Mouse (Mus musculus): ENCODE measurements around the gene Lyzl6.
A peak's percentile ranks its signal among the peaks of the same experiment; 100 is the strongest.

The Lyzl6 gene

DNA sequence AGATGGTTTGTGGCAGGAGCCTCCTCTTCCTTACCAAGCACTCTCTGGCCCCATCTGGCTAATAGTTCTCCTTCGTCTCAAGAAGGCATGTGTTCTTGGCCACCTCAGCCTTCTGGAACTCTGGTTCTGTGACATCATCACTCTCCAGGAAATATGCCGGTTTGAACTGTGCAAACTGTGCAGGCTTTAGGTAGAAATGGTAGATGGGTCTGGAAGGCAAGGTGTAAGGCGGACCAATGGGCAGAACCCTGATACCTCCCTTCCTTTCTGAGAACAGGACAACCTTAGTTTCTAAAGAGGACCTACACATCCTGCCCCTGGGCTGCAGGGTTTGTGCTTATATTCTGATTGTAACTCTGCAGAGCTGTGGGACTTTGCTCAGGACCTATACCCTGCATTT, at the start of gene Lyzl6:
Lyzl6 (minus strand) TSS at position 101 of the 400 bp plus-strand sequence.
- no peak for DNase-seq (ENCODE audit: low spot score)

DNA sequence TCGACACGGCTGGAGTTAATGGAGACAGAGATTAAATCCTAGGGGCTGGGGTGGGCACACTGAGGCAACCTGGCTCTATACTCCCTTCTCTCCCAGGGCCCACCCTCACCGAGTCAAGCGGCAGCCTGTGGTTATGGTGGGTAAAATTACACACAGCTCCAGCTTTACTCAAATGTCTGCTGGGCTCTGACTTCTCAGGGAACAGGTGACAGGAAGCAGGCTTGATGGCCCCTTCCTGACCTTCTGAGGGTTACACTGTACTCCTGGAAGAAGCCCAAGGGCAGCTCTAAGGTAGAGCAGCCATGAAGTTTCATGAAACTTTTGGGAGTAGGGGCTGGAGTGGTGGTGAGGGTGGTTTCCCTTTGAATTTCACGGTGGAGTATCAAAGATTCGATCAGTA, 48.0 kb upstream of the Lyzl6 start:
- DNase-seq (ENCODE audit: low spot score) = no peak

DNA sequence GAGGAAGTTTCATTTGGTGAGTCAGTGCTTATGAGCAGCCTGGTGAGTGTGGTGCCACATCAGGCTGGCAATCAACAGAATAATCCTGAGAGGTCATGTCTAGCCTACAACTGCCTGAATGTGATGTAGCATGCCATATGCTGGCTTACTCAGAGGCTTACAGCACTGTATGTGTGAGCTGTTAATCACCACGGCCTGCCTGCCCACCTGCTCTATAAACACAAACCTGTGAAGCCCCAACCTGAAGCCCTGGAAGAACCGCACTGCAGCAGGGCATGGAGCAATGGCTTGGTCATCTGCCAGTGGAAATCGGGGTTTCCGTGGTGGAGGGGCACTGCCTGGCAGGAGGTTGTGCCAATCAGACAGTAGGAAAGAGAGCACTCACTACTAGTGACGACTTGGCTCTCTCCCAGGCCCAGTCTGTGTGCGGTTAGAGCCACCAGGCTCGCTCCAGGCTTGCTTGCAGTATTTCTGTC, 46.6 kb upstream of the Lyzl6 start:
- DNase-seq (ENCODE audit: low spot score) = peak; percentile 46

DNA sequence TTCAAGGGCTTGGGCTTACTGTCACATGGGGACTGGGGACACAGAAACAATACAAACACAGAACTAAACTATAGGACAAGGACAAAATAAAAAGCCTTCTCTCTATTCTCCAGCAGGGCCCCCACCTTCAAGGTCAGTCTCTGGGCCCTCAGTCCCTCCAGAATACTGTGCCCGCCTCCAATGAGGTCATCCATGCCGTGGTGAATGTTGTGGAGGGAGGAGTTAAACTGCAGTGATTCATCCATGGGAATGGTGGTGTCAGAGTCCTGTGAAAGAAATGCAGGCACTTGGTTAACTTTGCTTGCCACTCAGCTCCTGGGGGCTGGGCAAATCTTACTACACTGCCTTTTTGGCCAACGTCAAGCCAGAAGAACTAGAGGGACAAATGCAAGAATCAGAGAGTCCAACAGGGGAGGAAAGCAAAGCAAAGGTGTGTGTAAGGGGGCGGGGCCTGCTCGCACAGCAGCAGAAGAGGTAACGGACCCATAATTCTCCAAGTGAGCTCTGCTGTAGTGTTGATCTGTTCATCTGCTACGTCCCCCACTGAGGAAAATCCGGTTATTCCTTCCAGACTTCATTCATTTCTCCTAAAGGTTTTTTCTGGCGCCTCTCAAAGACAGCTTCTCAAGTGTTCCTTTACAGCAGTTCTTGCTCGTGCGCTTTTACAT, 45.1 kb upstream of the Lyzl6 start:
- DNase-seq (ENCODE audit: low spot score) = peak; percentile 56

DNA sequence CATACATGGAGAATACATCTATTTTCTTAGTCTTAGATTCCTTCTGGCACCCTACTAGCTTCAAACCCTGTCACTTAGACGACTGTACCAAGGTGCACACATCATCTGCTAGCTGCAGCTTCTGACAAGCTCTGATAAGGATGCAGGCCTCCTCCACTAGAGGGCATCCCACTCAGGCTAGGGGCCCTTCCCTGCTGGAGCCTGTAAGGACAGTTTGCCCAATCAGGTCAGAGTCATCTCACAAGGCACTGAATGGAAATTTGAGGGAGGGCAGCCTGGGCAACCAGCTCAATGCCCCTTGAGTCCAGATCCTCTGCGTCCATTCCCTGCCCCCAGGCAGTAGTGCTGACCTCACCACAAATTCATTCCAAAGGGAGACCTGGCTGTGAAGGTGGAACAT, 38.4 kb upstream of the Lyzl6 start:
- peak; percentile 73 for DNase-seq (ENCODE audit: low spot score)

DNA sequence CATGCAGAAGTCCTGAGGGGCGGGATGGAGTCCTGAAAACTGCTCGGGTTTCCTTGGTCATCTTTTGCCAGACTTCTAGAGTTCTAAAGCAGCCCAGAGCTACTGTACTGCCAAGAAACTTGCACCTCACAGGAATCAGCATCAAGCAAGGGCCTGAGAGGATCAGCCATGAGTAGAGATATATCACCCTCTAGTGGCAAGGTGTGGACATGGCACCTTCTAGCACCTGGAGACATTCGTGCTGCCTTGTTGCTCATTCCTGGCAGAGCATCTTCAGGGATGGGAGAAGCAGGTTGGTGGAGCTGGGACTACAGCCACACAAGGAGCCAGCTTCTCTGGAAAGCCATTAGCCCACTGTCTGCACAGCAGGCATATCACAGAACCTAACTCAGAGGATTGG, 36.9 kb upstream of the Lyzl6 start:
- DNase-seq (ENCODE audit: low spot score) = peak; percentile 83

DNA sequence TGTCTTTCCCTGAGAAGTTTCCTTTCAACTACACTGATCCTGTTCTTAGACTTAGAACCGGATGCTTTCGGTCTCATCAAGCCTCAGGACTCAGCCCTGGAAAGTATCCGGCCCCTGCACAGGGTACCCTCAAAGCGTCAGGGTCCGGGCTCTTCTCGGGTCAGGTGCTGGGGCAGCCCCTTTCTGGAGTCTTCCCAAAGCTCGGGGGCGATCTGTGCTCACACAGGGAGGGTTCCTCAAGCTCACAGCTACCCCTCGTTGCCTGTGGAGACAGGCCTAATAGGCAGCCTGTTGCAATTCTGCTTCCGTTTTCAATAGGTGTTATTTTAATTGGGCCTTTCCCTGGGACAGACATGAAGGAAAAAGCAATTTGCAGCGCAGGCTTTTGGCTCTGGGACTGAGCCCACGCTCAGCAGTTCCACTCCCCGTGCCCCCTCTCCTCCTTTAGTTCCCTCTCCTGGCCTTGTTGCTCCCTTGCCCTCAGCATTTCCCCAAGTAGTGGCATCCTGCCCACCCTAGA, 28.3 kb upstream of the Lyzl6 start:
- DNase-seq (ENCODE audit: low spot score) = no peak

DNA sequence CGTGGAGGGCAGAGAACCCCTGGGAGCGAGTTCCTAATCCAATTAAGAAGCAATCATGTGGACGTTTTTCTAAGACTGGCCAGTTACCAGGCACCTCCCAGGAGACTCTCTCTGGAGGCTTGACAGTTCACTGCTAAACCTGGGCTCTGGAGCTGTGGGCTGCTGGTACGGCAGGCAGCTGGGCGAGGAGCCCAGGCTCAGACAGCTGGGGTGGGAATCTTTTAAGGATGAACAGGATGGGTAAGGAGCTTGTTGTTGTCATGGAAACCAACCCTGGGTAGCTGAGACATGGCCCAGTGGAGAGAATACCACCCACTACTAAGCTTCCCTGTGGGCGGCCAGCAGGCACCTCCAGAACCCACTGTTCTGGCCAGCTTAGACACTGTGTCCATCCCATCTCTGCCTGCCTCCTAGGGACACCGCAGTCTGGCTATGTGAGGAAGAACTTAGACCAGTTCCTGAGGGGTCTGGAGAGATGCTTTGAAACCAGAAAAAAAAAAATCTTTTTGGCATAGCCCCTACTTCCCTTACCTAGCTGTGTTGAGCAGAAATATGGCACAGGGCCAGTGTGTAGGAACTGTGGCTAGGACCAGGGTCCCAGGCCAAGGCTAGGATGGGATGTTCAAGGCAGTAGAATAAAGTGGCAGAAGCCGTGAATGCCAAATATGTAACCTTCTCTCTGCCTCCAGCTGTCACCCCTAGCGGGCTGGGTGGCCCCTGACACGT, 27.7 kb upstream of the Lyzl6 start:
- DNase-seq (ENCODE audit: low spot score) = peak; percentile 97

DNA sequence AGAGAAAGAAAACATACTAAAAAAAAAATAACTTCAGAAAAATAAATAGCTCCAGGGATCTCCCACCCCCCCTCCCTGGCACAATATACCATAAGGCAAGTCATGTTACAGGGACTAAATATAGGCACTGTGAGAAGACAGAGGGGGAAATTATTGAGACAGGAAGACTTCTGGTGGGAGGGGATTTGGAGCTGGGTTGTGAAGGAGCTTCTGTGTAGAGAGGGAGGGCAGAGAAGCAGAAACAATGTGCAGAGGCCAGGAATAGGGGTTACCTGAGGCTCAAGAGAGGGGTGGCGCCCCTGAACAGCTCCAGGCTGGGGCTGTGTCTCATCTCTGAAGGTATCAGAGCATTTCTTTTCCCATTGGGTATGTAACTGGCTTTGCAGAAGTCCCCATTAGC, 27.0 kb upstream of the Lyzl6 start:
- DNase-seq (ENCODE audit: low spot score) = no peak

DNA sequence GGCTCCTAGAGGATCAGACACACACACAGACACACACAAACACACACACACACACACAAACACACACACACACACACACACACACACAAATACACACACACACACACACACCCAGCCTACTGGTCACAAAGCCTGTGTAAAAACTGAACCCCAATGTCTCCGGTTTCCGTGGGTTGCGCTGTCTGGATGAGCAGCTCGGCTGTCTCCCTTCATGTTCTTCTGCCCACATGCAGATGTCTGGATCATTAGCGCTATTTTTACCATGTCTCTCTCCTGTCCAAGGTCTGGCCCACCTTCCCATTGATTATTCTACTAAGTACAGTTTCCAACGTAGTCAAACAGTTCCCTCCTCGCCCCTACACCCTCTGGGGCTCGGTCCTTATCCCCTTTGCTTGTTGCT, 24.4 kb upstream of the Lyzl6 start:
- no peak for DNase-seq (ENCODE audit: low spot score)

DNA sequence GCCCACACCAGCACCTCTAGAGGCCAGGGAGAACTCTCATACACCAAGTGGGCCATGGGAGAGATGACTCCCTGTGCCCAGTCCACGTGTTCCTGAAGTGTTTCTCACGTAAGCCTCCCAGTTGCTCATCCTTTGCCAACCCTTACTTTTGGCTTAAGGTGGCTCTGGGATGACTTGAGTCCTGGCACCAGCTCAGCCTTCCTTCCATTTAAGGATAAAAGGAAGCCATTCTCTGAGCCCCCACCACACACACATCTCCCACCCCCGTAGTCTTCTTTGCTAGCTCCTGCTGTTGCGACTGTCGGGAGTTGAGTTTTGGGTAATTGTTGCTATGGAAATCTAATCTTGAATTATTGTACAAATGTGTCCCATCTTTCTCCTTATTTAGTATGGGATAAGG, 23.9 kb upstream of the Lyzl6 start:
- no peak for DNase-seq (ENCODE audit: low spot score)

DNA sequence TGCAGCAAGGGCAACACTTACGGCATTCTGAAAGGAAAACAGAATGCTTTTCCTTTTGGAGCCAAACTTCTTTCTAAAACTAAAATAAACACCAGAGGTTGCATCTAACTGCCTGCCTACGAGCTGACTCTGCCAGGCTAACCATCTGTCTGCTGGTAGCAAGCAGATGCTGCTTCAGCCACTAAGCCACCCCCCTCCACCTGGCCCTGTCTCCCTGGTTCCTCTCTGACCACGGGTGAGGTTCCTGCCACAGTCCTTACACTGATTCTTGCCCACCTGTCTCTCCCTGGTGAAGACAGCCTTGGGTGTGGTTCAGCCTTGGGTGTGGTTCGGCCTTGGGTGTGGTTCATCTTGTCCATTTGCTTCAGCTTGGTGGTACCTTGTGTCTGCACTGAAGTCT, 23.2 kb upstream of the Lyzl6 start:
- DNase-seq (ENCODE audit: low spot score) = no peak

DNA sequence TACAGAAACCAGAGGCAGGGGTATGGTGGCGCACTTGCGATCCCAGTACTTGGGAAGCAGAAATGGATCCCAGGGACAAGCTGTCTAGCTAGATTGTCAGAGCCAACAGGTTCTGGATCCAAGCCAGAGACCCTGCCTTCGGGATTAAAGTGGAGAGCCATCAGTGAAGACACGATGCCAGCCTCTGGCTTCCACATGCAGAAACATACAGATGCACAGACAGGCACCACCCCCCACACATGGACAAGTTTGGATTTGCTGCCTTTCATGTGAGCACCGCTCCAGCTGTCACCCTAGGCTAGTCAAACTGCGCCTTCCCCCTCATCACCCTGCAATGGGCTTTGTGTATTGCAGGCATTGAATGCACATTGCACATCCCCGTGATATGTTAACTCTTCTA, 19.5 kb upstream of the Lyzl6 start:
- DNase-seq (ENCODE audit: low spot score) = no peak

DNA sequence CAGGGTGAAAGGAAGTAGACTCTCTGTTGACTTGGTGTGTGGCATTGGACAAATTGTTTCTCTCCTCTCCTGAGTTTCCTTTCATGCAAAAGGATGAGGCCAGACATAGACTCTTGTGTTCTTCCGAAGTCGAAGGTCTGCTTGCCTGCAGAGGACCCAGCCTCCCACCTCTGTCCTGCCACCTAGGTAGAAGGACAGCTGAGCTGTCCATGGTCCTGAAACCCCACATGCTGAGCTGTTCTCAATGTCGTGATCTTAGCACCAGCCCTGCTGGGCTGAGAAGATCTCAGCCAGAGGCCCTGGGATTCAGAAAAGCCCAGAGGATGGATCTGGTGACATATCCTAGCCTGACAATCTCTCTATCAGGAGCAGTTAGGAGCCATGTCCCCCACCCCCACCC, 17.8 kb upstream of the Lyzl6 start:
- DNase-seq (ENCODE audit: low spot score) = no peak

DNA sequence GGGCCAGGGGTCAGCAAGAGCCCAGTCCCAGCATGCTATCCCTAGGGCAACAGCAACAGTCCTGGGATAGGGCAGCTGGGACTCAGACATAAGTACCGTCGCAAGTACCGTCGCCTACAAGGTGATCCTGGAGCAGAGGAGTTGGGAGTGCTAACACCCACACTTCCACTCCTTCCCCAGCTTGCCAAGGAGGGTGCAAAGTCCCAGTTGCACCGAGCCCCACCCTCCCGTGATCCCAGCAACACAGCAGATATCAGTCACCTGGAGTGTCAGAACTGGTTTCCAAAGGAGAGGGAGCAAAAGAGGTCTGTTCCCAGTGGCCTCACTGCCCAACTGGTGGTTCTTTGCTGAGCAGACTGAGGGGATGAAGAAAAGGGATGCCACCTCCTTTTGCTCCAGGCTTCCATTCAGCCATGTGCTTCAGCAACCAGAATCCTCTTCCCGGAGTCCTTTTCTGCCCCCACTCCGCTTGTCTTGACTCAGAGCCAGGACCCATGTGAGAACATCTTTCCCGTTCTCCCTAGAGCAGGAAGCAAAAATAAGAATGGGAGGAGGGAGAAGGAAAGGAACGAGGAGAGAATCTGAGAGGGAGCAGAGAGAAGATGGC, 14.8 kb upstream of the Lyzl6 start:
- no peak for DNase-seq (ENCODE audit: low spot score)

DNA sequence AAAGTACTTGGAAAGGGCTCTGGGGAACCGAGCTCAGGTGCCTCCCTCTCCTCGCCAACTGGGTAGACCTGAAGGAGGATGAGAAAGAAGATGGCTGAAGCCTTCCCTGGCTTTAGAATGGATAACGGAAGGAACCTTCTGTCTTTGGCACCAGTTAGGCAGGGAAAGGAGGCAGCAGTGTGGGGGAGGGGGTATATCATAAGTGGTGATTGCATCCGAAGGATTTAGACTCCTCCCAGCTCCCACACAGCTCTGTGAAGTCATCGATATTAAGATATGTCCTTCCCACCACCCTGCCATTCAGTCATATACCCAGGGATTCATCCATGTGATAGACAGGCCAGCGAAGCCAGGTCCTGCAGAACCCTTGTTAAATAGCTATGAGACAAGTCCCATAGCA, 12.7 kb upstream of the Lyzl6 start:
- DNase-seq (ENCODE audit: low spot score) = no peak

DNA sequence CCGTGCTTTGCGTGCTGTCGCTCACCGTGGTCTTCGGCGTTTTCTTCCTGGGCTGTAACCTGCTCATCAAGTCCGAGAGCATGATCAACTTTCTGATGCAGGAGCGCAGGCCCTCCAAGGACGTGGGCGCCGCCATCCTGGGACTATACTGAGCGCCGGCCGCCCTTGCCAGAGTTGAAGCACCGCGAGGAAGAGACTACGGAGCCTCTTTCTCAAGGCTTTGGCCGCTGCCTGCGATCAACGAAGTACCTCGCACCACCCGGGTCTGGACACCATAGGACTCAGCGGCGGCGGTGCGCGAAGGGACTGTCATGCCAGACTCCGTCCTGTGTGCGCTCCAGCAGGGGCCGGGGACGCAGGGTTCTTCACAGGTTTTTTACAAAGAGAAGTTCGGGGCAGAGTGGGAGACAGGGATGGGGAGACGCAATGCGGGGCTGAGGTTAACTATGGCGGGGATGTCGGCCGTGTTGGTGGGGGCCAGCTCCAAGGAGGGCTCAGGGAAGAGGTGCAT, 11.3 kb upstream of the Lyzl6 start:
- DNase-seq (ENCODE audit: low spot score) = peak; percentile 53

DNA sequence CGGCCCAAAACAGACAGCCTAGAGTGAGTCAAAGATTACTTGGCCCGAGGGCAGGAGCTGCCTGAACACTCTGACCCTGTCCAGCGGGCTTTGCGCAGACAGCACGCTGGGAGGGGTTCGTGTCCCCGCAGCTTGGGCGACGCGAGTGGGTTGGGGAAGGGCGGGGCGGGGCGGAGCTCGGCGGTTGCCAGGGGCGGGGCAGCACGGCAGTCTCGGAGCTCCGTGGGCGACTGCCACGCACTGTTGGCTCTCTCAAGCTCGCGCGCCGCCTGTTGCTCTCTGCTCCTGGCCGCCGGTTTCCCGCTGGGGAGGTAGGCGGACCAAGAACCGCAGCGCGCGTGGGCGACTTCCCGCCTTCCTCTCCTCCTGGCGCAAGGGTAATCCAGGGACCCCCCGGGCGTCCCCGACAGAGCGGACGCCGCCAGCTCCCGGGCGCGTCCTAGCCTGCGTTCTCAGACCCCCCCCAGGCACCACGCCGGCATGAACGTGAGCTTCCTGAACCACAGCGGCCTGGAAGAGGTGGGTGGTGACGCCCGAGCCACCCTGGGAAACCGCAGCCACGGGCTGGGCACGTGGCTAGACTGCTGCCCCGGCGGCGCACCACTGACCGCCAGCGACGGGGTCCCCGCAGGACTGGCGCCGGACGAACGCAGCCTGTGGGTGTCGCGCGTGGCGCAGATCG, 10.8 kb upstream of the Lyzl6 start, which contains the start of gene Rprml:
Rprml (plus strand) TSS at position 270 of the 682 bp plus-strand sequence.
- DNase-seq (ENCODE audit: low spot score) = peak; percentile 66

DNA sequence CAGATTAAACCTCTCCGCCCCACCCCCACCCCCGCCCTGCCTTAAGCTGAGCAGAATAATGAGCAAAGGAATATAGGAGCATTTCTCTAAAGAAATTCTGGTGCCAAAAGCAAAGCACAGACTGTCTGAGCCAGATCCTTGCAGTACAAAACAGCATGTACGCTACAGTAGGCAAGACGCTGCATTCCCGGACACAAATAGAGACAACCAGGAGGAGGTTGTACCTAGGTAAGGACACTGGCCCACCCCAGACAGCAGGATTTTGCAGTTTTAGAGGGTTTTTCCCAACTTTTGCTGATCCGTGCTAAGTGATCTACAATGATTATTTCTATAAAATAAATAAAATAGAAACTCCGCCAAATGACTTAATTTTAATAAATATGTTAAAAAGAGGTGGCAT, 10.0 kb upstream of the Lyzl6 start:
- DNase-seq (ENCODE audit: low spot score) = no peak

DNA sequence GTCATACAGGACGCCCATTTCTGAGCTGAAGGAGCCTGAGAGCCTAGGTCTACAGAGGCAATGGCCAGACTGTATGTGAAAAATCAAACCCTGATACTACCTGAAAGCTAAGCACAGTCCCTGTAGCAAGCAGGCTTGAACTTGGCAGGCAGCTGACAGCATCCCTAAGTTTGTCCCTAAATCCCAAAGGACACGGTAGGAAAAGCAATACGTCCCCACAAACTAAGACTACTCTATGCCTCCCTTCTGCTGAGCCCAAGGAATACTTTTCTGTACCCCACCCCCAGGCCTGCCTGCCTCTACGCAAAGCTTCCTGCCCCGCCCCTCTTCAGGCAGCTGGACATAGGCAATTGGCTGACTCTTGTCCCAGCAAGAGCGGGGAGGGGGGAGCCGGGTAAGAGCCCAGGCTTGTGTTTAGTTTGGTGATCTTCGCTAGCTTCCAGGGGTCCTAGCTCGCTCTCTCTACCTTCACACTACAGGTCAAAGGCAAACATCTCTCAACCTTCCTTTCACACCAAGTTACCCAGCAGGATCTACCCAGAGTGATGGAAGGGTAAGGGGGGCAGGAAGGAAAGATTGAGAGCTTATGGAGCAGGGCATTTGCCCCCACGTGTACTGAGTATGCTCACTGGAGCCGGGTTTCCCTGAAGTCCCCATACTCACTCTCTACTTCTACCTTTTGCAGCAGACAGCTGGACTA, 9.4 kb upstream of the Lyzl6 start:
- DNase-seq (ENCODE audit: low spot score) = peak; percentile 57

DNA sequence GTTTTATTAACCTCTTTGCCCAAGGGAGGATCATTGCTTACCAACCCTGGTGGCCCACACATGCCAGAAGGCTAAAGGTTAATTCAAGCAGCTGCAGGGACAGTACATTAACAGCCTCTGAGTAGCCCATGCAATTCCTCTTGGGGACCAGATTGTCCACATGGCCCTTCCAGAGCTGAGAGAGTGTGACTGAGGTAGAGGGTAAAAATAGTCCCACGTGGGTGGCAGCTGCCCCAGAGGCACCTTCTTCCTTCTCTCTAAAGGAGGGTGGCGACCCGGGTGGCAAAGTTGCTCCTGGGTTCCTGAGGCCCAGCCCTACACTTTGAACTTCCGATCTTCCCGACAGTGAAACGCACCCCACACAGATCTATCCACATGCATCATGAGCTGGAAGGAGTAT, 7.6 kb upstream of the Lyzl6 start:
- peak; percentile 60 for DNase-seq (ENCODE audit: low spot score)

DNA sequence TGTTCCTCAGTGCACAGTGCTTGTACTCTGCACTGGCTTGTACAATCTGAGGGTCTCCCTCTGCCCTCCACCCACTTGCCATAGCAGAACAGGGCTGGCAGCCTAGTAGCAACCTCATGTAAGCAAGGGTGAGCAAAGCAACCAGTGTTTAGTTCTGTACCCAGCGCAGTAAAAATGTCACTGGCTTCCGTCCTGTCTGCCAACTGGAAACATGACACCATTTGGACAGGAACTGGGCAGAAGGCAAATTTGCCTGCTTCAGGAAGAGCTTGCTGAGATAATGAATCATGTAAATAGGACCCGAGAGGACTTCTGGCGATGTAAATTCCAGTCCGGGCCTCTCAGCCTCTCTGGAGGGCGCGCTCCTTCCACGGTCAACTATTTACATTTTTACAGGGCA, 7.0 kb upstream of the Lyzl6 start:
- peak; percentile 59 for DNase-seq (ENCODE audit: low spot score)

Data from MN1 (cell line).